Mouse (Mus musculus) midbrain, embryonic 14.5 days (tissue): ENCODE results near the gene Gm7145. TPM values are rescaled to one million over a fixed set of nuclear protein-coding genes. Genes with fewer than 3 reads are reported as not detected.
"Not testable (repeated sequence)": the region's sequence is repeated elsewhere in the genome, so short reads cannot be mapped to it uniquely, and the experiment has no call there.

Source experiments
- ATAC-seq: fragments of 200-750 bp; cut with Nextera tagmentation; 2 replicates; pipeline ENCODE4 v1.8.0; 2017; ENCODE audit warnings: moderate number of reproducible peaks, moderate library complexity; ENCODE audit not compliant: low FRiP score, low TSS enrichment
- DNase-seq: peaks from one replicate; pipeline ENCODE4 v3.0.0-alpha.2; 2015
- H3K27ac ChIP-seq: fragments of 300-500 bp; sonication (generic); replicated peaks from 2 replicates; pipeline ENCODE4 v1.5.1; 2014; ENCODE audit warnings: mild to moderate bottlenecking, low read depth, low read length, moderate library complexity
- H3K27me3 ChIP-seq: fragments of 300-500 bp; sonication (generic); 2 replicates; pipeline ENCODE4 v1.6.1; 2014; ENCODE audit warnings: low read length, control low read depth, mixed read lengths; ENCODE audit not compliant: control insufficient read depth, insufficient read depth
- H3K36me3 ChIP-seq: fragments of 300-500 bp; sonication (generic); 2 replicates; pipeline ENCODE4 v1.6.1; 2014; ENCODE audit warnings: low read length, control low read depth; ENCODE audit not compliant: control insufficient read depth, insufficient read depth
- H3K4me1 ChIP-seq: fragments of 300-500 bp; sonication (generic); 2 replicates; pipeline ENCODE4 v1.6.1; 2014; ENCODE audit warnings: mild to moderate bottlenecking, antibody characterized with exemption, low read length, control low read depth; ENCODE audit not compliant: control insufficient read depth, insufficient read depth
- H3K4me2 ChIP-seq: fragments of 300-500 bp; sonication (generic); 2 replicates; pipeline ENCODE4 v1.6.1; 2014; ENCODE audit warnings: mild to moderate bottlenecking, low read length, moderate library complexity
- H3K4me3 ChIP-seq: fragments of 300-500 bp; sonication (generic); replicated peaks from 2 replicates; pipeline ENCODE4 v1.5.1; 2014; ENCODE audit warnings: low read depth, low read length
- H3K9ac ChIP-seq: fragments of 300-500 bp; sonication (generic); replicated peaks from 2 replicates; pipeline ENCODE4 v1.6.1; 2014; ENCODE audit warnings: mild to moderate bottlenecking, low read length, moderate library complexity
- H3K9me3 ChIP-seq: fragments of 300-500 bp; sonication (generic); 2 replicates; pipeline ENCODE4 v1.6.1; 2016; ENCODE audit warnings: low read length, control low read depth, mixed read lengths; ENCODE audit not compliant: control insufficient read depth
- WGBS: fragments of 180-500 bp; shearing (Covaris S2); extraction: QIAGEN DNeasy Blood & Tissue Kit; methylation state at CpG from one replicate; pipeline ENCODE4 v1.1.7; 2014; 5-methylcytosine and 5-hydroxymethylcytosine counted together
- polyA plus RNA-seq: library from polyadenylated mRNA; unstranded; fragments of >200 nt; fragmentation: Nextera tagmentation; extraction: Ambion mirVana; gene quantifications from 2 replicates; pipeline ENCODE4 v1.2.1, GENCODE M21; 2014

The Gm7145 gene
- polyA plus RNA-seq, result not detected in 2 replicates

GRCm38 (mm10) chr1:117965639-117966038 is at the start of gene Gm7145:
Gene Gm7145 (plus strand): TSS chr1:117965939.
- Histone ChIP-seq H3K4me2 (no peak within 1 kb of the TSS), H3K4me3 (no peak within 1 kb of the TSS), H3K36me3 (no peaks in the 10 kb centered on the region), H3K27me3 (no peaks in the 10 kb centered on the region), H3K4me1 (no peaks in the 10 kb centered on the region), H3K27ac (no peak within 1 kb of the TSS), H3K9me3 (peaks cover 3% of the 10 kb centered on the region; the same call in 1 of the 2 replicates), H3K9ac (no peak within 1 kb of the TSS)
- DNase-seq, result no peak
- ATAC-seq, result no peak
- 74% methylated on average over 4 of the region's 4 CpGs for WGBS

- not testable (repeated sequence) for ATAC-seq, H3K4me1 ChIP-seq, H3K9ac ChIP-seq, DNase-seq, H3K9me3 ChIP-seq, H3K36me3 ChIP-seq, H3K27me3 ChIP-seq, H3K4me3 ChIP-seq, H3K4me2 ChIP-seq, H3K27ac ChIP-seq
- 50% methylated on average over 1 of the region's 1 CpGs for WGBS
Measured at GRCm38 (mm10) chr1:117927715-117928114, 38.0 kb upstream of the Gm7145 start, which contains the start of gene Gm28168. Gene Gm28168 (plus strand): TSS chr1:117928015.

GRCm38 (mm10) chr1:118003876-118004275 is 38.1 kb downstream of the Gm7145 start:
- H3K9ac ChIP-seq, H3K4me3 ChIP-seq, ATAC-seq, H3K27ac ChIP-seq, H3K36me3 ChIP-seq, H3K27me3 ChIP-seq, H3K4me1 ChIP-seq, DNase-seq, H3K9me3 ChIP-seq, H3K4me2 ChIP-seq: not testable (repeated sequence)

- H3K4me3 ChIP-seq, H3K4me1 ChIP-seq, H3K36me3 ChIP-seq, H3K9me3 ChIP-seq, H3K9ac ChIP-seq, H3K27me3 ChIP-seq, ATAC-seq, H3K27ac ChIP-seq, H3K4me2 ChIP-seq: not testable (repeated sequence)
- peak; percentile 0 for DNase-seq
- 30% methylated on average over 8 of the region's 8 CpGs for WGBS
Measured at GRCm38 (mm10) chr1:118012736-118013135, 47.0 kb downstream of the Gm7145 start.

Other genes starting within 250 kb of the Gm7145 start
- gene B020011L13Rik, start 184.8 kb upstream of the Gm7145 start, polyA plus RNA-seq, result not detected in 2 replicates
- gene Gm28360, start 135.9 kb upstream of the Gm7145 start, polyA plus RNA-seq, result not detected in 2 replicates
- gene Gm28168, start 37.9 kb upstream of the Gm7145 start, polyA plus RNA-seq, result not detected in 2 replicates
- gene Gm29106, start 210.6 kb downstream of the Gm7145 start, polyA plus RNA-seq, result 0.84 and 1.1 TPM in 2 replicates